Mouse (Mus musculus) intestine, embryonic 14.5 days (tissue): ENCODE results near the gene Clec11a. TPM values are rescaled to one million over a fixed set of nuclear protein-coding genes. Genes with fewer than 3 reads are reported as not detected.
A peak's percentile ranks its signal among the peaks of the same experiment; 100 is the strongest.

Experiments used
- ATAC-seq: fragments of 200-750 bp; cut with Nextera tagmentation; replicated peaks from 2 replicates; pipeline ENCODE4 v1.8.0; 2017; ENCODE audit warnings: low read depth, moderate number of reproducible peaks, moderate TSS enrichment, moderate library complexity; ENCODE audit not compliant: low FRiP score, low TSS enrichment
- DNase-seq: peaks from one replicate; pipeline ENCODE4 v3.0.0-alpha.2; 2018; ENCODE audit warnings: low spot score
- H3K27ac ChIP-seq: fragments of 300-500 bp; sonication (generic); 2 replicates; pipeline ENCODE4 v1.5.1; 2014; ENCODE audit warnings: low read depth, mild to moderate bottlenecking, control low read depth
- H3K27me3 ChIP-seq: fragments of 300-500 bp; sonication (generic); replicated peaks from 2 replicates; pipeline ENCODE4 v1.6.1; 2014; ENCODE audit warnings: low read length, control low read depth; ENCODE audit not compliant: control insufficient read depth, insufficient read depth
- H3K36me3 ChIP-seq: fragments of 300-500 bp; sonication (generic); 2 replicates; pipeline ENCODE4 v1.6.1; 2014; ENCODE audit warnings: low read length, control low read depth; ENCODE audit not compliant: control insufficient read depth, insufficient read depth
- H3K4me1 ChIP-seq: fragments of 300-500 bp; sonication (generic); replicated peaks from 2 replicates; pipeline ENCODE4 v1.6.1; 2014; ENCODE audit warnings: low read length, control low read depth, mixed read lengths; ENCODE audit not compliant: control insufficient read depth, insufficient read depth
- H3K4me2 ChIP-seq: fragments of 300-500 bp; sonication (generic); 2 replicates; pipeline ENCODE4 v1.6.1; 2014; ENCODE audit warnings: low read length
- H3K4me3 ChIP-seq: fragments of 300-500 bp; sonication (generic); 2 replicates; pipeline ENCODE4 v1.5.1; 2014; ENCODE audit warnings: low read depth, low read length, control low read depth, mixed read lengths
- H3K9ac ChIP-seq: fragments of 300-500 bp; sonication (generic); 2 replicates; pipeline ENCODE4 v1.6.1; 2014; ENCODE audit warnings: mild to moderate bottlenecking, low read length
- H3K9me3 ChIP-seq: fragments of 300-500 bp; sonication (generic); 2 replicates; pipeline ENCODE4 v1.6.1; 2016; ENCODE audit warnings: low read length, control low read depth; ENCODE audit not compliant: control insufficient read depth
- WGBS: fragments of 180-500 bp; shearing (Covaris S2); extraction: QIAGEN DNeasy Blood & Tissue Kit; methylation state at CpG from one replicate; pipeline ENCODE4 v1.1.7; 2014; 5-methylcytosine and 5-hydroxymethylcytosine counted together
- polyA plus RNA-seq: library from polyadenylated mRNA; unstranded; fragments of >200 nt; fragmentation: Nextera tagmentation; extraction: Ambion mirVana; gene quantifications from 2 replicates; pipeline ENCODE4 v1.2.1, GENCODE M21; 2014

The Clec11a gene
- polyA plus RNA-seq = 5.4 and 6.3 TPM in 2 replicates

GRCm38 (mm10) chr7:44306516-44307240 is at the start of gene Clec11a:
TSS of gene Clec11a (minus strand) at chr7:44306902.
- ATAC-seq (no peak), DNase-seq (no peak)
- Histone ChIP-seq H3K4me2 (peak within 1 kb of the TSS; percentile 60), H3K4me1 (peaks cover 43% of the 10 kb centered on the region), H3K27ac (peak within 1 kb of the TSS; percentile 70), H3K27me3 (no peaks in the 10 kb centered on the region), H3K9ac (no peak within 1 kb of the TSS; the same call in 1 of the 2 replicates), H3K36me3 (no peaks in the 10 kb centered on the region), H3K4me3 (0 out of 2 replicates have a peak within 1 kb of the TSS, but pooled peaks have one; percentile 64), H3K9me3 (no peaks in the 10 kb centered on the region)
- 59% methylated on average over 6 of the region's 6 CpGs for WGBS

- Histone ChIP-seq H3K9ac (no peak overlapping the region), H3K4me3 (no peak overlapping the region), H3K4me2 (no peak overlapping the region), H3K36me3 (no peaks in the 10 kb centered on the region), H3K4me1 (peaks cover 46% of the 10 kb centered on the region), H3K9me3 (no peaks in the 10 kb centered on the region), H3K27ac (no peak overlapping the region), H3K27me3 (peaks cover 80% of the 10 kb centered on the region)
- 77% methylated on average over 6 of the region's 6 CpGs for WGBS
- DNase-seq = no peak
- ATAC-seq = no peak
Measured at GRCm38 (mm10) chr7:44355411-44355810, 48.7 kb upstream of the Clec11a start.

- no peak overlapping the region for H3K9ac ChIP-seq
- peaks cover 80% of the 10 kb centered on the region for H3K27me3 ChIP-seq
- DNase-seq (no peak), ATAC-seq (no peak)
- no peaks in the 10 kb centered on the region for H3K9me3 ChIP-seq
- H3K4me1 ChIP-seq = peaks cover 35% of the 10 kb centered on the region
- H3K27ac ChIP-seq = no peak overlapping the region
- peak overlapping the region; percentile 26 for H3K4me2 ChIP-seq
- H3K36me3 ChIP-seq = no peaks in the 10 kb centered on the region
- WGBS = 3% methylated on average over 35 of the region's 35 CpGs
- peak overlapping the region; percentile 18; the same call in 1 of the 2 replicates for H3K4me3 ChIP-seq
Measured at GRCm38 (mm10) chr7:44353601-44354340, 47.1 kb upstream of the Clec11a start.

GRCm38 (mm10) chr7:44352750-44353600 is 46.3 kb upstream of the Clec11a start:
- Histone ChIP-seq H3K4me2 (peak overlapping the region; percentile 26), H3K4me1 (peaks cover 35% of the 10 kb centered on the region), H3K36me3 (no peaks in the 10 kb centered on the region), H3K9ac (no peak overlapping the region), H3K9me3 (no peaks in the 10 kb centered on the region), H3K4me3 (peak overlapping the region; percentile 18; the same call in 1 of the 2 replicates), H3K27me3 (peaks cover 80% of the 10 kb centered on the region), H3K27ac (no peak overlapping the region)
- no peak for ATAC-seq
- 2% methylated on average over 61 of the region's 71 CpGs for WGBS
- no peak for DNase-seq

GRCm38 (mm10) chr7:44351881-44352749 is 45.4 kb upstream of the Clec11a start:
- Histone ChIP-seq H3K27me3 (peaks cover 73% of the 10 kb centered on the region), H3K9me3 (no peaks in the 10 kb centered on the region), H3K4me2 (0 out of 2 replicates have a peak overlapping the region, but pooled peaks have one; percentile 55), H3K27ac (no peak overlapping the region), H3K36me3 (no peaks in the 10 kb centered on the region), H3K4me3 (0 out of 2 replicates have a peak overlapping the region, but pooled peaks have one; percentile 8), H3K9ac (no peak overlapping the region), H3K4me1 (peaks cover 29% of the 10 kb centered on the region)
- 3% methylated on average over 70 of the region's 71 CpGs for WGBS
- ATAC-seq (0 out of 2 replicates have a peak, but pooled peaks have one; percentile 6), DNase-seq (no peak)

GRCm38 (mm10) chr7:44350957-44351711 is 44.4 kb upstream of the Clec11a start:
- Histone ChIP-seq H3K9ac (peak overlapping the region; percentile 20; the same call in 1 of the 2 replicates), H3K27ac (no peak overlapping the region; the same call in 1 of the 2 replicates), H3K4me2 (peak overlapping the region; percentile 55), H3K4me3 (peak overlapping the region; percentile 20), H3K4me1 (peaks cover 23% of the 10 kb centered on the region), H3K36me3 (peaks cover 2% of the 10 kb centered on the region; the same call in 1 of the 2 replicates), H3K27me3 (peaks cover 63% of the 10 kb centered on the region), H3K9me3 (no peaks in the 10 kb centered on the region)
- 2% methylated on average over 25 of the region's 25 CpGs for WGBS
- DNase-seq (peak; percentile 89), ATAC-seq (peak; percentile 12; the same call in 1 of the 2 replicates)

GRCm38 (mm10) chr7:44349043-44349442 is 42.3 kb upstream of the Clec11a start:
- H3K4me3 ChIP-seq = no peak overlapping the region
- H3K9me3 ChIP-seq = no peaks in the 10 kb centered on the region
- no peak for ATAC-seq
- 26% methylated on average over 3 of the region's 3 CpGs for WGBS
- no peak for DNase-seq
- peaks cover 3% of the 10 kb centered on the region; the same call in 1 of the 2 replicates for H3K36me3 ChIP-seq
- no peak overlapping the region for H3K27ac ChIP-seq
- H3K9ac ChIP-seq = no peak overlapping the region
- H3K4me2 ChIP-seq = no peak overlapping the region
- H3K27me3 ChIP-seq = peaks cover 42% of the 10 kb centered on the region
- H3K4me1 ChIP-seq = peaks cover 22% of the 10 kb centered on the region
